Mouse (Mus musculus) midbrain, embryonic 13.5 days (tissue): Measurements from ENCODE around the gene 2810021J22Rik. TPM values are rescaled to one million over a fixed set of nuclear protein-coding genes. Genes with fewer than 3 reads are reported as not detected.
A peak's percentile ranks its signal among the peaks of the same experiment; 100 is the strongest.

Experiments used
- ATAC-seq: fragments of 200-750 bp; cut with Nextera tagmentation; 2 replicates; pipeline ENCODE4 v1.8.0; 2017; ENCODE audit warnings: mild to moderate bottlenecking, moderate TSS enrichment, moderate library complexity
- H3K27ac ChIP-seq: fragments of 300-500 bp; sonication (generic); 2 replicates; pipeline ENCODE4 v1.5.1; 2015; ENCODE audit warnings: inconsistent platforms, mild to moderate bottlenecking, moderate library complexity
- H3K27me3 ChIP-seq: fragments of 300-500 bp; sonication (generic); 2 replicates; pipeline ENCODE4 v1.6.1; 2015; ENCODE audit warnings: mild to moderate bottlenecking, inconsistent platforms
- H3K36me3 ChIP-seq: fragments of 300-500 bp; sonication (generic); 2 replicates; pipeline ENCODE4 v1.6.1; 2015; ENCODE audit warnings: mild to moderate bottlenecking, inconsistent platforms
- H3K4me1 ChIP-seq: fragments of 300-500 bp; sonication (generic); replicated peaks from 2 replicates; pipeline ENCODE4 v1.6.1; 2015; ENCODE audit warnings: inconsistent platforms
- H3K4me2 ChIP-seq: fragments of 300-500 bp; sonication (generic); replicated peaks from 2 replicates; pipeline ENCODE4 v1.6.1; 2015; ENCODE audit warnings: moderate library complexity, mild to moderate bottlenecking, inconsistent platforms
- H3K4me3 ChIP-seq: fragments of 300-500 bp; sonication (generic); replicated peaks from 2 replicates; pipeline ENCODE4 v1.5.1; 2015; ENCODE audit warnings: mild to moderate bottlenecking, inconsistent platforms
- H3K9ac ChIP-seq: fragments of 300-500 bp; sonication (generic); replicated peaks from 2 replicates; pipeline ENCODE4 v1.6.1; 2015; ENCODE audit warnings: mild to moderate bottlenecking, inconsistent platforms
- H3K9me3 ChIP-seq: fragments of 300-500 bp; sonication (generic); 2 replicates; pipeline ENCODE4 v1.6.1; 2016; ENCODE audit warnings: mild to moderate bottlenecking, inconsistent platforms
- WGBS: fragments of 180-500 bp; shearing (Covaris S2); methylation state at CpG from one replicate; pipeline ENCODE4 v1.1.7; 2015; 5-methylcytosine and 5-hydroxymethylcytosine counted together
- polyA plus RNA-seq: library from polyadenylated mRNA; unstranded; fragments of >200 nt; fragmentation: Nextera tagmentation; extraction: Ambion mirVana; gene quantifications from 2 replicates; pipeline ENCODE4 v1.2.1, GENCODE M21; 2015

2810021J22Rik gene
- polyA plus RNA-seq, 1 experiment from 2014 or later = 14.0 TPM

DNA sequence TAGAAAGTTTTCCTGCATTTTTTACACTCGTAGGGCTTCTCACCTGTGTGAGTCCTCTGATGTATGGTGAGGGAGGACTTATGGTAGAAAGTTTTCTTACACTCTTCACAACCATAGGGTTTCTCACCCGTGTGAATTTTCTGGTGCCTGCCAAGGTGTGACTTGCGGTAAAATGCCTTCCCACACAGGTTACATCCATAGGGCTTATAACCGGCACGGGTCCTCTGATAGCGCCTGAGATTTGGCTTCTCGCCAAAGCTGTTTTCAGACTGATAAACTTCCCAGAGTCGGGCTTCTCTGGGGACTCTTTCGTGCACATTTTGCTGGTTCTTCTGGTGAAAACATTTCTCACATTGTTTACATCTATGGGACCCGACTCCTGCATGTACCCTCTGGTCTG lies 23.5 kb downstream of the 2810021J22Rik start:
- no peak for ATAC-seq
- Histone ChIP-seq H3K4me3 (no peak overlapping the region), H3K27ac (no peak overlapping the region), H3K9me3 (no peaks in the 10 kb centered on the region), H3K4me1 (no peaks in the 10 kb centered on the region), H3K27me3 (no peaks in the 10 kb centered on the region), H3K4me2 (no peak overlapping the region), H3K36me3 (peaks cover 51% of the 10 kb centered on the region), H3K9ac (no peak overlapping the region)
- 96% methylated on average over 10 of the region's 10 CpGs for WGBS

DNA sequence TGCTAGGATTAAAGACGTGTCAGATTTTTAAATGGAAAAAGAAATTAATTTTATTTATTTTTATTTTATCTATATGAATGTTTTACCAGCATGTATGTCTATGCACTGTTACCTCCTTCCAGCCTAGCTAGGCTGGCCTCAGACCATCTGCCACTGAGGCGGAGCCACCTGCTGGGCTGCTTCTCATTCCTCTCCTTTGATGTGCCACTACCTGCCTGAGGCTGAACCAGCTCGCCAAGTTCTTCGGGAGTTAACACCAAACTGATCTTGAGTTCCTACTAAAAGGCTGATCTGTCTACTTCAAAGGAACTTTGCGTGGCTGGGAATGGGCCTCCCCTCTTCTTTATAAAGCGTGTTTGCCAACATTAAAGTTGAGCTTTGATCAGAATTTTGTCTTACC lies 27.4 kb downstream of the 2810021J22Rik start:
- no peak overlapping the region for H3K9ac ChIP-seq
- peaks cover 76% of the 10 kb centered on the region for H3K36me3 ChIP-seq
- no peak overlapping the region for H3K27ac ChIP-seq
- no peak overlapping the region for H3K4me3 ChIP-seq
- ATAC-seq = no peak
- H3K4me1 ChIP-seq = peaks cover 8% of the 10 kb centered on the region
- H3K4me2 ChIP-seq = no peak overlapping the region
- WGBS = 75% methylated on average over 6 of the region's 6 CpGs
- no peaks in the 10 kb centered on the region for H3K9me3 ChIP-seq
- H3K27me3 ChIP-seq = no peaks in the 10 kb centered on the region

DNA sequence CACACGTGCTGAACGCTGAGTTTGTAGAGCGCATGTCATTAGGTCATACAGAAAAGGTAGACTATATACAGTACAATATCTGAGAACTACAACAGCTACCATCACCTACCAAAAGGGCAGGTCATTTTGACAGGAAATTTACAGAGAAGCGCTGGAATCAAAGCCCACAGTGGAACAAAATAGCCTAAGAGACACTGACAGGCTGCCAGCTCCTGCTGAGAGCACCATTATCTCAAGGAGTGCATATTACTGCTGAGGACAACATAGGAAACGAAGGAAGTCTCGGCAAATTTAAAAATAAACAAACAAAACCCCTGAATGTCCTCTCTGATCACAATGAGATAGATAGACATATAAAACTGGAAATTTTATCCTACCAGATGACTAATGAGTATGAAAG lies 30.5 kb downstream of the 2810021J22Rik start:
- H3K36me3 ChIP-seq = peaks cover 67% of the 10 kb centered on the region
- 91% methylated on average over 6 of the region's 6 CpGs for WGBS
- no peaks in the 10 kb centered on the region for H3K9me3 ChIP-seq
- H3K4me3 ChIP-seq = no peak overlapping the region
- H3K4me2 ChIP-seq = no peak overlapping the region
- H3K27me3 ChIP-seq = no peaks in the 10 kb centered on the region
- no peak overlapping the region for H3K27ac ChIP-seq
- no peak overlapping the region for H3K9ac ChIP-seq
- peaks cover 18% of the 10 kb centered on the region for H3K4me1 ChIP-seq
- ATAC-seq = no peak

DNA sequence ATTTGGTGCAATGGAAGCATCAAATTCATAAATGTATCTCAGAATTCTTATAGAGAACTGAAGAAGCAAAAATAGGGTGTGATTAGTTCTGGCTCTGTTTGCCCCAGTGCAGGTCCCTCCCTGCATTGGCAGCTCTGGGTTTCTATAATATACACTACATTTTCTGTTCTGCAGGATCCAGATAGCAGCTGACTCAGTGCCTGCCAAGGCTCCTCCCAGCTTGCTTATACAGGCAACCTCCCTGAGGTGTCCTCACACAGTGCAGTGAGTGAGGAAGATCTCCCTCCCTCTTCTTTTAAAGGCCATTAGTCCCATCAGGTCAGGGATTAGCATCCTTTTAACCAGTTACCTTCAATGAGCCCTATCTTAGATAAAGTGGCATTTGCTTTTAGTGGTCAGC lies 34.1 kb downstream of the 2810021J22Rik start:
- Histone ChIP-seq H3K27ac (no peak overlapping the region), H3K4me3 (no peak overlapping the region), H3K4me2 (no peak overlapping the region), H3K9ac (no peak overlapping the region), H3K36me3 (peaks cover 42% of the 10 kb centered on the region), H3K27me3 (no peaks in the 10 kb centered on the region), H3K9me3 (no peaks in the 10 kb centered on the region), H3K4me1 (peaks cover 28% of the 10 kb centered on the region)
- no peak for ATAC-seq

DNA sequence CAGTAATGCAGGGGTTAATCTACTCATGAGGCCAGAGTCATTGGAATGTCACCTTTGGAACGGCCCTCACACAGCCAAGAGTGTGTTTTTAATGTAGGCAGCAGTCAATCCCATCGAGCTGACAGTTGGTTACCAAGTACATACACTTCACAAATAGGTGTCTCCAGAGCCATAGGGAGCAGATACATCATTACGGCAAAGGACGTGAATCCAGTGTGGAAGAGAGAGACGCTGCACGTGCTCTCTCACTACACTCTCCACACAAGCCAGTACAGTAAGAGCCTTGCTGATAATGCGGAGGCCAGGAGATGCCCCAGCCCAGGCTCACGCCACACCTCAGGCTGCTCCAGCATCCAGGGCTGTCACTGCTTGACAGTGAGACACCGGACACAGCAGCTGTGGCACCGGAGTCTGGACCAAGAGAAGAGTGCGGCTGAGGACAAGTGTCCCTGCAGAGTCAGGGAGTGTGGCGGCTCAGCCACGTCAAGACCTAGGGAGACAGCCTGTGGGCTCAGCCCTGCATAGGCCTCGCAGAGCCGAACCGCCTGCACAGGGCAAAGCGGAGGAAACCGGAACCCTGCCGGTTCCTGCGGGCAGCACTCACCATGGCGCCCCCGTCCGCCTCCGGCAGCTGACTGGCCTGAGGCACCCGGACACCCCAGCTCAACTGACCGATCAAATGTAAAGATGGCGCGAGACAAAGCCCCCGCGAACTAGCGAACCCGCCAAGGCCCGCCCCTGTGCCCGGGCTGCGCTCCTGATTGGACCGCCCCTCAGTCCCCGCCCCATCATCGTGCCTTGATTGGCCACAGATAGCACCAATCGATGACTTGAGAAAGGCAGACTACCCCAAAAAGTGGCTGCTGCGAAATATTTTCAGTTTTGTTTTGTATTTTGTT lies 36.7 kb downstream of the 2810021J22Rik start, which contains the start of gene Zfp39:
TSS of gene Zfp39 (minus strand) at position 715 of the 899 bp plus-strand sequence.
- peaks cover 21% of the 10 kb centered on the region for H3K4me1 ChIP-seq
- H3K9ac ChIP-seq = peak within 1 kb of the TSS; percentile 85
- under 1% methylated on average over 40 of the region's 40 CpGs for WGBS
- H3K4me2 ChIP-seq = peak within 1 kb of the TSS; percentile 77
- peak within 1 kb of the TSS; percentile 81 for H3K4me3 ChIP-seq
- no peaks in the 10 kb centered on the region for H3K9me3 ChIP-seq
- peak within 1 kb of the TSS; percentile 83 for H3K27ac ChIP-seq
- peak; percentile 98 for ATAC-seq
- peaks cover 23% of the 10 kb centered on the region for H3K36me3 ChIP-seq
- no peaks in the 10 kb centered on the region for H3K27me3 ChIP-seq

DNA sequence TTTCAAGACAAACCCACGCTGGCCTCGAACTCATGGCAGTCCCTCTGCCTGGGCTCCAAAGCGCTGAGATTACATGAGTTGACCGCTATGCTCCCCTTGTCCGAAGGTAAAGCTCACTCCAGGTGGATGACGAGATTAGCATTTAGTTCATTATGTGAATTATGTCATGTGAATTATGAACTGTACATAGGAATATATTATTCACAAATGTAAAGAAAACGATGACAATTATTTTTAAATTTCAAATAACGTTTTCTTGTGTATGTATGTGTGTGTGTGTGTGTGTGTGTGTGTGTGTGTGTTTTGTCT lies 37.3 kb downstream of the 2810021J22Rik start:
- peak overlapping the region; percentile 77 for H3K4me2 ChIP-seq
- peaks cover 20% of the 10 kb centered on the region for H3K4me1 ChIP-seq
- no peak overlapping the region for H3K27ac ChIP-seq
- peak; percentile 24 for ATAC-seq
- H3K4me3 ChIP-seq = peak overlapping the region; percentile 81
- no peaks in the 10 kb centered on the region for H3K27me3 ChIP-seq
- no peaks in the 10 kb centered on the region for H3K9me3 ChIP-seq
- 1% methylated on average over 8 of the region's 8 CpGs for WGBS
- no peak overlapping the region for H3K9ac ChIP-seq
- H3K36me3 ChIP-seq = peaks cover 17% of the 10 kb centered on the region

DNA sequence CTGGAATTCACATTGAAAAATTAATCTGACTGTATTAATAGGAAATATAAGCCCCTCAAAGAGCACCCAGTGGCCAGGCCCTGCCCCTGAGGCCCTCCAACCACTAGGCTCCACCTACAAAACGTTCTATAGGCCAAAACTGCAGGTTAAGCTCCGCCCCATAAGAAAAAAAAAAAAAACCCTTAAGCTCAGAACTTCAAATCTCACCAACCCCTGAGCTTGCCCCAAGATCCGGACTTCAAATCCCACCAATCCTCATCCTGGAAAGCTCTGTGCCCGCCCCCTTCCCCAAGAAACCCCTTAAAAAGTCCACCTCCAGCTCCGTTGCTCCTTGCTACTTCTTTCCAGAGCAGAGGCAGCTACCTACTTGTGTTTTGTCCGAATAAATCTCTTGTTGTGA lies 37.8 kb downstream of the 2810021J22Rik start:
- Histone ChIP-seq H3K9me3 (no peaks in the 10 kb centered on the region), H3K9ac (no peak overlapping the region), H3K27ac (no peak overlapping the region), H3K4me3 (no peak overlapping the region), H3K36me3 (peaks cover 17% of the 10 kb centered on the region), H3K4me1 (peaks cover 20% of the 10 kb centered on the region), H3K4me2 (peak overlapping the region; percentile 77; the same call in 1 of the 2 replicates), H3K27me3 (no peaks in the 10 kb centered on the region)
- ATAC-seq = no peak
- 43% methylated on average over 6 of the region's 6 CpGs for WGBS

DNA sequence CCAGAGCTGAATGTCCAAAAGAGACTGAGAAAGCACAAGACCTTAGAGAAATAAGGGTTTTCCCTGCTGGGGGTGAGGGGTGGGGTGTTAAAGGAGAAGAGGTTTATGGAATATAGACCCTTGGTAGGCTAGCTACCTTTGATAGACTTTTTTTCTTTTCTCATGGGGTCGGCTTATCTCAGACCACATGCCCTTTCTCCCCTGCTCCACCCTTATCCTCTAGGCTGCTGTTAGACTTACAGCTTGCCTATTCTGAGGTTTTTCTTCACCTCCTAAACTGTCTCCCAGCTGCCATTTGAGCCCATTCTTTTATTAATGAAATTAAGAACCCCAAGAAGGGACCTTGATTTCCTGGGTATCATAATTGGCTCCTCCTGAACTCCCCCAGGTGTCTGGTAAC lies 46.8 kb downstream of the 2810021J22Rik start:
- Histone ChIP-seq H3K27ac (no peak overlapping the region), H3K36me3 (no peaks in the 10 kb centered on the region), H3K4me1 (peaks cover 9% of the 10 kb centered on the region), H3K9me3 (no peaks in the 10 kb centered on the region), H3K4me3 (no peak overlapping the region), H3K4me2 (no peak overlapping the region), H3K9ac (no peak overlapping the region), H3K27me3 (no peaks in the 10 kb centered on the region)
- WGBS = 90% methylated on average over 1 of the region's 1 CpGs
- ATAC-seq = no peak

DNA sequence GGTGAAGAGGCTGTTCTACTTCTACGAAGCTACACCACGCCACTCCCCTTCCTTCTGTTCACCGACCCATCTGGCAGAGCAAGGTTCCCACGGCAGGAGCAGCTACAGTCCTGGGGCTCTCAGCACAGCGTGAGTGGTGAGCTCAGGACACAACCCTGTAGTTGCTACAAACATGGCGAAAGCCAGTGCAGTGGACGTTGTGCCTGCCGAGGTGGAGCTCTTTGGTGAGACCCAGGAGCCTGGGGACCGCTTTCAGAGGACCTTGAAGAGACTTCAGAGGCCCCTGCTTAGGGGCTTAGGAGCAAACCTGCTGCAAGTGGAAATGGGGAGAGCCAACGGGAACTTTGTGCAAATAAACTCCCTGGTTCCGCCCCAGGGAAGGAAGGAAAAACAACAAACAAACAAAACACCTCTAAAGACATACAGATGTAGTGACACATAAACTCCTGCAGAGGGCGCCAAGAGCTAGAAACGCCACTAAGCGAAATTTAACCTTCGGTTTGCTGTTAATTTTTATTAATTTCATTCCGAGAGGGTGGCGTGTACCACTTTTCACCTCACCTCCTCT lies 47.5 kb downstream of the 2810021J22Rik start:
- Histone ChIP-seq H3K4me1 (peaks cover 9% of the 10 kb centered on the region), H3K27ac (no peak overlapping the region), H3K9me3 (no peaks in the 10 kb centered on the region), H3K4me3 (peak overlapping the region; percentile 27), H3K9ac (peak overlapping the region; percentile 50; the same call in 1 of the 2 replicates), H3K4me2 (peak overlapping the region; percentile 52), H3K27me3 (no peaks in the 10 kb centered on the region), H3K36me3 (no peaks in the 10 kb centered on the region)
- no peak for ATAC-seq
- 18% methylated on average over 17 of the region's 17 CpGs for WGBS

DNA sequence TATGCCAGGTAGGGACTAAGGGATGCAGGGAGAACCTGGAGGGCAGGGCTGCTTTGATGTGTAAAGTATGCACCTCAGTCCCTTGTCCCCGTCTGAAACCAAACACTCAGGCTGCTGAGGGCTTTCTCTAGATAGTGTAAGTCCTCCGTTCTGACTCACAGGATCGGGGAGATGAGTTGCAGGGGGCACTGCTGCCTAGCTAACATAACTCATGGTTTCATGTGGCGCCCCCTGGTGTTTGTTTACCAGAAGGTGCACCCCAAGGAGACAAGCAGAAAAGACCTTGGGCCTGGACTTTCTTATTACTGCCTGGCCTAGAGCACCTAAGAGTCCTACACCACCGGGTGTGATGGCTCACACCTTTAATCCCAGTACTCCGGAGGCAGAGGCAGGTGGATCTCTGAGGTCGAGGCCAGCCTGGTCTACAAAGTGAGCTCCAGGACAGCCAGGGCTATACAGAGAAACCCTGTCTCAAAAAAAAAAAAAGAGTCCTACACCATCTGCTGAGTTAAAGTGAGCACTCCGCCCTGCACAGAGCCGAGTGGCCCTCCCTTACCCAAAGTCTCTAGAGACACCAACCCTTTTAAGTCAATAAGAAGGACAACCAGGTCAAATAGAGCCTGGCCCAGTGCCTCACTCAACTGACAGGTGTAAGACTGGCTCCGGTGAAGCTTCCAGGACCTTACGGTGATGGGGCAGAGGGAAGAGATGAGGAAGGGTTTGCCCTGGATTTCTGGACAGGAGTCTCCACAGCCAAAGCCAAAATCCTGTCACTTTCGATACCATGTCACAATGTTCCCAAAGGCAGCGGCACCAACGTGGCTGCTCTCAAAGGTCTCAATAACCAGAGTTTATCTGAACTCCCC lies 50.1 kb downstream of the 2810021J22Rik start:
- 57% methylated on average over 14 of the region's 14 CpGs for WGBS
- no peak for ATAC-seq
- no peak overlapping the region for H3K27ac ChIP-seq

DNA sequence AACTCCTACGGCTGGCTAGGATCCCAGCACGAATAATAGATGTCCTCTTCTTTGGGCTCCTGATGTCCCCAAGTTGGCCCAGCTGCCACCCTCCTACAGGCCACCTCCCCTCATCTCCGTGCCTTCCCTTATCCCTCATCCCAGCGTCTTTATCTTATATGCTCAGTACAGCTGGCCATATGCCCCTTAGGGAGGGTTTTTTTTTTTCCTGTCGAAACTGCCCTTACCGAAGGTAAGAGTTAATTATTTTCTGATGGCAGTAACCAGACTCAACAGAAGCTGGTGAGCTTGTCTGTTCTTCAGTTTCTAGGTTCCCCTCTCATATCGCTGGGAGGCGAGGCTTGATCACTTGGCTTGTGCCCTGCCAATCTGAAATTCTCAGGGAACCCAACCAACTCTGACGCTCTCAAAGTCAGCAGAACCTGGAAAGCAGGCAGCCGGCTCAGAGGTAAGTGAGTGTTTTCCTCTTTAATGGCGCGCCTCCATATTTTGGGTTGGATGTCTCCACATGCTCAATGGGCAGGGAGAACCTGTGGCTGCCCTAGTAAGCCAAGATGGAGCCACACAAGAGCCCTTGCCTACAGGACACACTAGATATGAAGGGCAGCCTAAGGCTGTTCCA lies 50.8 kb downstream of the 2810021J22Rik start, which contains the start of gene Btnl10:
TSS of gene Btnl10 (plus strand) at position 164 of the 622 bp plus-strand sequence.
- Histone ChIP-seq H3K27me3 (no peaks in the 10 kb centered on the region), H3K9me3 (no peaks in the 10 kb centered on the region), H3K4me1 (peaks cover 9% of the 10 kb centered on the region), H3K36me3 (no peaks in the 10 kb centered on the region), H3K4me3 (no peak within 1 kb of the TSS), H3K4me2 (no peak within 1 kb of the TSS), H3K9ac (no peak within 1 kb of the TSS), H3K27ac (no peak within 1 kb of the TSS)
- WGBS = 87% methylated on average over 12 of the region's 12 CpGs
- ATAC-seq = no peak

More for the DNA sequence above, 50.1 kb downstream of the 2810021J22Rik start:
- Histone ChIP-seq H3K4me1 (peaks cover 9% of the 10 kb centered on the region), H3K9ac (no peak overlapping the region), H3K27me3 (no peaks in the 10 kb centered on the region), H3K36me3 (no peaks in the 10 kb centered on the region), H3K4me3 (no peak overlapping the region), H3K4me2 (no peak overlapping the region), H3K9me3 (no peaks in the 10 kb centered on the region)
